Mouse (Mus musculus) MEL (cell line): ENCODE data around the gene Cd5. TPM values are rescaled to one million over a fixed set of nuclear protein-coding genes. Genes with fewer than 3 reads are reported as not detected.

Experiments used
- DNase-seq: peaks from one replicate; pipeline ENCODE4 v3.0.0; 2011; ENCODE audit warnings: low read depth, low spot score
- H3K27ac ChIP-seq: 2 replicates; pipeline ENCODE4 v1.5.1; 2012; ENCODE audit warnings: low read depth, mild to moderate bottlenecking, control low read depth, low read length, moderate library complexity; ENCODE audit not compliant: control insufficient read depth
- H3K27me3 ChIP-seq, 2 experiments: fragments of 150-350 bp in 1 of 2; sonication (generic) in 1 of 2; 2 replicates each; pipeline ENCODE4 v1.6.1; 2012; ENCODE audit warnings: low read length in 2 of 2, mild to moderate bottlenecking in 2 of 2, improper control_type of control experiment in 1 of 2, moderate library complexity in 1 of 2; ENCODE audit not compliant: insufficient read depth in 2 of 2, control insufficient read depth in 1 of 2
- H3K36me3 ChIP-seq, 2 experiments: 2 replicates each; pipeline ENCODE4 v1.6.1; 2012 to 2014; ENCODE audit warnings: low read length in 2 of 2, improper control_type of control experiment in 1 of 2, inconsistent platforms in 1 of 2, mild to moderate bottlenecking in 1 of 2; ENCODE audit not compliant: insufficient read depth in 2 of 2, control insufficient read depth in 1 of 2
- H3K4me1 ChIP-seq, 2 experiments: fragments of 150-350 bp in 1 of 2; sonication (generic) in 1 of 2; 2 replicates each; pipeline ENCODE4 v1.6.1; 2012; ENCODE audit warnings: low read length in 2 of 2, improper control_type of control experiment in 1 of 2, mild to moderate bottlenecking in 1 of 2; ENCODE audit not compliant: insufficient read depth in 2 of 2, control insufficient read depth in 1 of 2
- H3K4me3 ChIP-seq, 2 experiments: fragments of 150-350 bp in 1 of 2; sonication (generic) in 1 of 2; 2 replicates each; pipeline ENCODE4 v1.5.1; 2012; ENCODE audit warnings: low read depth in 2 of 2, low read length in 2 of 2, mild to moderate bottlenecking in 2 of 2, moderate library complexity in 2 of 2, control low read depth in 1 of 2, improper control_type of control experiment in 1 of 2; ENCODE audit not compliant: control insufficient read depth in 1 of 2, insufficient read depth in 1 of 2
- H3K79me2 ChIP-seq: 2 replicates; pipeline ENCODE4 v1.6.1; 2012; ENCODE audit warnings: mild to moderate bottlenecking, low read length, moderate library complexity; ENCODE audit not compliant: control insufficient read depth, poor library complexity, insufficient read depth
- H3K9ac ChIP-seq: 2 replicates; pipeline ENCODE4 v1.6.1; 2012; ENCODE audit warnings: low read depth, mild to moderate bottlenecking, control low read depth, low read length, moderate library complexity; ENCODE audit not compliant: control insufficient read depth, poor library complexity, severe bottlenecking
- H3K9me3 ChIP-seq: fragments of 150-350 bp; sonication (generic); replicated peaks from 2 replicates; pipeline ENCODE4 v1.6.1; 2012; ENCODE audit warnings: mild to moderate bottlenecking, low read length, improper control_type of control experiment, moderate library complexity; ENCODE audit not compliant: insufficient read depth
- CHD1 ChIP-seq: IDR thresholded peaks from 2 replicates; pipeline ENCODE4 v1.6.1; 2012; ENCODE audit warnings: low read depth, mild to moderate bottlenecking, inconsistent platforms, low read length, improper control_type of control experiment
- CHD2 ChIP-seq: IDR thresholded peaks from 2 replicates; pipeline ENCODE4 v1.6.1; 2011; ENCODE audit warnings: low read length, improper control_type of control experiment
- CTCF ChIP-seq, 3 experiments: IDR thresholded peaks in 2 of 3; conservative IDR thresholded peaks in 1 of 3; 2 replicates each; pipeline ENCODE4 v1.5.1; 2011 to 2012; ENCODE audit warnings: low read length in 3 of 3, low read depth in 2 of 3, mild to moderate bottlenecking in 2 of 3, improper control_type of control experiment in 1 of 3, inconsistent platforms in 1 of 3, mixed read lengths in 1 of 3, moderate library complexity in 1 of 3; ENCODE audit not compliant: control insufficient read depth in 1 of 3, insufficient read depth in 1 of 3, poor library complexity in 1 of 3, severe bottlenecking in 1 of 3
- E2F4 ChIP-seq: IDR thresholded peaks from 2 replicates; pipeline ENCODE4 v1.6.1; 2011; ENCODE audit warnings: low read depth, low read length, improper control_type of control experiment, borderline replicate concordance
- JUND ChIP-seq: IDR thresholded peaks from 2 replicates; pipeline ENCODE4 v1.6.1; 2011; ENCODE audit warnings: low read depth, mild to moderate bottlenecking, improper control_type of control experiment, low read length
- MAFK ChIP-seq: IDR thresholded peaks from 2 replicates; pipeline ENCODE4 v1.6.1; 2011; ENCODE audit warnings: low read depth, mild to moderate bottlenecking, low read length, improper control_type of control experiment, borderline replicate concordance
- MAZ ChIP-seq: IDR thresholded peaks from 2 replicates; pipeline ENCODE4 v1.6.1; 2012; ENCODE audit warnings: low read depth, mild to moderate bottlenecking, inconsistent platforms, low read length, improper control_type of control experiment
- NELFE ChIP-seq: IDR thresholded peaks from 2 replicates; pipeline ENCODE4 v1.6.1; 2011; ENCODE audit warnings: low read depth, low read length, improper control_type of control experiment
- POLR2A ChIP-seq, 2 experiments: IDR thresholded peaks; 2 replicates each; pipeline ENCODE4 v1.6.1; 2011 to 2012; ENCODE audit warnings: low read length in 2 of 2, mild to moderate bottlenecking in 2 of 2, control low read depth in 1 of 2, improper control_type of control experiment in 1 of 2, low read depth in 1 of 2, moderate library complexity in 1 of 2; ENCODE audit not compliant: control insufficient read depth in 1 of 2, insufficient read depth in 1 of 2, poor library complexity in 1 of 2
- RAD21 ChIP-seq: IDR thresholded peaks from 2 replicates; pipeline ENCODE4 v1.6.1; 2011; ENCODE audit warnings: mild to moderate bottlenecking, low read depth, low read length, improper control_type of control experiment
- RCOR1 ChIP-seq: IDR thresholded peaks from 2 replicates; pipeline ENCODE4 v1.6.1; 2012; ENCODE audit warnings: low read depth, mild to moderate bottlenecking, inconsistent platforms, low read length, improper control_type of control experiment
- SMC3 ChIP-seq: IDR thresholded peaks from 2 replicates; pipeline ENCODE4 v1.6.1; 2011; ENCODE audit warnings: low read depth, low read length, improper control_type of control experiment
- TCF12 ChIP-seq: IDR thresholded peaks from 2 replicates; pipeline ENCODE4 v1.6.1; 2014; ENCODE audit warnings: low read depth, mild to moderate bottlenecking, inconsistent platforms, low read length, improper control_type of control experiment, moderate library complexity
- USF2 ChIP-seq, 2 experiments: IDR thresholded peaks; 2 replicates each; pipeline ENCODE4 v1.6.1; 2011 to 2012; ENCODE audit warnings: improper control_type of control experiment in 2 of 2, low read length in 2 of 2, borderline replicate concordance in 1 of 2, inconsistent platforms in 1 of 2, low read depth in 1 of 2, mild to moderate bottlenecking in 1 of 2; ENCODE audit not compliant: insufficient read depth in 1 of 2
- ZC3H11A ChIP-seq: IDR thresholded peaks from 2 replicates; pipeline ENCODE4 v1.6.1; 2012; ENCODE audit warnings: low read depth, mild to moderate bottlenecking, inconsistent platforms, low read length, improper control_type of control experiment
- ZKSCAN1 ChIP-seq: IDR thresholded peaks from 2 replicates; pipeline ENCODE4 v1.6.1; 2012; ENCODE audit warnings: low read depth, mild to moderate bottlenecking, inconsistent platforms, low read length, improper control_type of control experiment, moderate library complexity
- polyA plus RNA-seq, 2 experiments: library from polyadenylated mRNA; stranded (reverse) in 1 of 2; unstranded in 1 of 2; fragments of >175 nt in 1 of 2; fragments of >200 nt in 1 of 2; gene quantifications; 2 replicates each; pipeline versions ENCODE4 v1.2.1 to v1.2.4; 2012; ENCODE audit warnings: low replicate concordance in 2 of 2, low read depth in 1 of 2; ENCODE audit not compliant: insufficient read length in 2 of 2, insufficient read depth in 1 of 2, missing spikeins in 1 of 2
- total RNA-seq: library from RNA; depleted of rRNA; stranded (reverse); fragments of 300-350 nt; gene quantifications from 2 replicates; pipeline ENCODE4 v1.2.3, GENCODE M21; 2012

Cd5 gene
- total and polyA plus RNA-seq, 3 experiments = not detected

DNA sequence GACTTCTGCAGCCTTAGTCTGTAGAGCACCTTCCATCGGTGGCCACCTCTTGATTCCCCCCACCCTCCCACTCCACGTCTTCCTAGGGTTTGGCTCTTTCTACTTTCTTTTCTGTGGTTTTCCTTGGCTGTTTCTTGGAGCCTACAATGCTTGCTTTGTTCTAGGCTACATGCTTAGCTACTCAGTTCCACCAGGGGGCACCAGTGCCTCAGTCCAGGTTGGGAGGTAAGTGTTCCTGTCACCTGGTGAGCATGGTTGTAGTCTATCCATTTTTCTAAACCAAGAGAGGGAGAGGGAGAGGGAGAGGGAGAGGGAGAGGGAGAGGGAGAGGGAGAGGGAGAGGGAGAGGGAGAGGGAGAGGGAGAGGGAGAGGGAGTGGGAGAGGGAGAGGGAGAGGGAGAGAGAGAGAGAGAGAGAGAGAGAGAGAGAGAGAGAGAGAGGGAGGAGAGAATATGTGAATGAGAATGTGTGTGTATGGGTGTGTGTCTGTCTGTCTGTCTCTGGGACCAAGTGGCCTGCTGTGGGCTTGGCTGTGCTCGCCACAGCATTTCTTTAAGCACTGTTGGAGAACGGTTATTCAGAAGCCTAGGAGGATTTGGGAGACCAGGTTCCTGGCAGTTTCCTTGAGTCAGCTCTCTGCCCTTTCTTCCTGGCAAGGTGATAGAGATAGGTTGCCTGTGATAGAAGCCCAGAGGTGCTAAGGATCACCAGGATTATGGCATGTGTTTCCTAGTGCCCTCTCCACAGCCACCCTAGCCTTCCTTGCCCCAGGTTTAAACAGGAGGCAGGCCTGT, 23.9 kb downstream of the Cd5 start:
- peak; percentile 65 for DNase-seq
- no peak overlapping the region for H3K9ac ChIP-seq
- H3K4me1 ChIP-seq = no peaks in the 10 kb centered on the region
- H3K27ac ChIP-seq = no peak overlapping the region
- H3K9me3 ChIP-seq = no peaks in the 10 kb centered on the region
- H3K27me3 ChIP-seq = no peaks in the 10 kb centered on the region
- TF ChIP-seq ZC3H11A (peak; percentile 50), RAD21 (peak; percentile 59), POLR2A (IDR thresholded peaks at IDR 0.05; ENCODE audit: control insufficient read depth in 1 of 2, insufficient read depth in 1 of 2, low read depth in 1 of 2, low read length in 2 of 2, poor library complexity in 1 of 2) (no peak), SMC3 (peak; percentile 77), MAFK (no peak), USF2 (IDR thresholded peaks at IDR 0.05; ENCODE audit: borderline replicate concordance in 1 of 2, insufficient read depth in 1 of 2, low read depth in 1 of 2, low read length in 2 of 2) (no peak), NELFE (no peak), CTCF (IDR thresholded peaks at IDR 0.05 in 2 of 3, conservative IDR thresholded peaks at IDR 0.05 in 1 of 3; ENCODE audit: control insufficient read depth in 1 of 3, insufficient read depth in 1 of 3, low read depth in 2 of 3, low read length in 3 of 3, poor library complexity in 1 of 3, severe bottlenecking in 1 of 3) (peak; percentile 56 to 80 (median 70)), ZKSCAN1 (no peak)
- TF ChIP-seq, all 39 proteins: peak for 4
- Histone ChIP-seq H3K36me3 (peaks cover 0 to 3% of the 10 kb centered on the region in 2 experiments; a peak in 1 of 4 replicates), H3K79me2 (no peaks in the 10 kb centered on the region), H3K4me3 (no peak overlapping the region)

DNA sequence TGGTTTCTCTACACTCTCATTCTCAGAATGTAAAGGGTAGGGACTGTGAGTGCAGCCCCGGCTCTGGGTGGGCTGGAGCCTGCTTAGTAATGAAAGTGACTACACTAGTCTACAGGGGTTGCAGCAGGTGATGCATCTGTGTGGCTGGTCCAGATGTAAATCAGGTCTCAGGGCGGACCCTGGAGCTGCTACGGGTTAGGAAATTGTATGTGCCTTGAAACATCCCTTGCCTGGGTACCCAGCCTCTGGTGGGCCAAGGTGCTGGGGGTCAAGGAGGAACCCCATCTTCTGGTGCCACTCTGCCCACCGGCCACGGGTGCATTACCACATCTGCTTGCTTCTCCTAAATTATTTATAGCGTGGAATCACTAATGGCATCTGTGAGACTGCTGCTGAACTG, 24.6 kb downstream of the Cd5 start:
- Histone ChIP-seq H3K36me3 (peaks cover 0 to 3% of the 10 kb centered on the region in 2 experiments; a peak in 2 of 4 replicates), H3K79me2 (no peaks in the 10 kb centered on the region), H3K27ac (no peak overlapping the region), H3K9me3 (no peaks in the 10 kb centered on the region), H3K9ac (no peak overlapping the region), H3K27me3 (no peaks in the 10 kb centered on the region), H3K4me3 (no peak overlapping the region), H3K4me1 (0 out of 4 replicates have a peak, but pooled peaks cover 0 to 4% of the 10 kb centered on the region in 2 experiments)
- TF ChIP-seq CHD1 = no peak
- no peak for TF ChIP-seq ZKSCAN1
- no peak for TF ChIP-seq CTCF (IDR thresholded peaks at IDR 0.05 in 2 of 3, conservative IDR thresholded peaks at IDR 0.05 in 1 of 3; ENCODE audit: control insufficient read depth in 1 of 3, insufficient read depth in 1 of 3, low read depth in 2 of 3, low read length in 3 of 3, poor library complexity in 1 of 3, severe bottlenecking in 1 of 3)
- TF ChIP-seq RCOR1 = no peak
- TF ChIP-seq JUND = no peak
- TF ChIP-seq MAZ = no peak
- TF ChIP-seq TCF12 = no peak
- TF ChIP-seq RAD21 = no peak
- TF ChIP-seq USF2 (IDR thresholded peaks at IDR 0.05; ENCODE audit: borderline replicate concordance in 1 of 2, insufficient read depth in 1 of 2, low read depth in 1 of 2, low read length in 2 of 2) = no peak
- TF ChIP-seq CHD2 = no peak
- no peak for TF ChIP-seq E2F4
- no peak for DNase-seq
